Mouse (Mus musculus): ENCODE data around the gene Slc2a2. TPM values are rescaled to one million over a fixed set of nuclear protein-coding genes. Genes with fewer than 3 reads are reported as not detected.

Gene Slc2a2
- polyA plus RNA-seq, 1 experiment, result 1.8 TPM

DNA sequence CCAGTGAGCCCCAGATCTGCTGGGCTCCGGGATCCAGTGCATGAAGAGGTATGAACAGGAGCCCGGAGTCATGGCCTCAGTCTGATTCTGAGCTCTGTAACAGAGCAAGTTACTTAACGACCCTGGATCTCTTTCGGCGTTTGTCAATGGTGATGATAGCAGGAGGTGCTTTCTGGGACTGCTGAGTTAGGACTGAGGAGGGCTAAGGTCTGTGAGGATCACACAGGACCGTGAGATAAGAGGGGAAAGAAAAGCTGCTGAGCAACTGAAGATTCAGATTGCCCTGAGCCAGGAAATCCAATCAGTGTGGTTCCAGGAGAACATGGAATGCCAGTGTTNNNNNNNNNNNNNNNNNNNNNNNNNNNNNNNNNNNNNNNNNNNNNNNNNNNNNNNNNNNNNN, 42.6 kb downstream of the Slc2a2 start:
- no peak overlapping the region for H3K4me3 ChIP-seq (replicated peaks; ENCODE audit: control insufficient read depth, low read depth, low read length)
- WGBS, result 76% methylated on average over 6 of the region's 6 CpGs
- no peaks in the 10 kb centered on the region for H3K4me1 ChIP-seq (ENCODE audit: control insufficient read depth, insufficient read depth, low read length)
- no peak overlapping the region for H3K27ac ChIP-seq (ENCODE audit: control insufficient read depth, insufficient read depth, low read depth, low read length, poor library complexity)
- TF ChIP-seq POLR2A (IDR thresholded peaks at IDR 0.05; ENCODE audit: borderline replicate concordance, control insufficient read depth, low read depth, low read length), result no peak
- no peak for TF ChIP-seq CTCF (IDR thresholded peaks at IDR 0.05; ENCODE audit: control insufficient read depth, insufficient read depth, low read length)

GRCm38 (mm10) chr3:28743251-28743650, 45.5 kb downstream of the Slc2a2 start:
- no peak overlapping the region for H3K27ac ChIP-seq (ENCODE audit: control insufficient read depth, insufficient read depth, low read depth, low read length, poor library complexity)
- no peaks in the 10 kb centered on the region for H3K4me1 ChIP-seq (ENCODE audit: control insufficient read depth, insufficient read depth, low read length)
- no peak for TF ChIP-seq POLR2A (IDR thresholded peaks at IDR 0.05; ENCODE audit: borderline replicate concordance, control insufficient read depth, low read depth, low read length)
- TF ChIP-seq CTCF (IDR thresholded peaks at IDR 0.05; ENCODE audit: control insufficient read depth, insufficient read depth, low read length), result no peak
- 63% methylated on average over 8 of the region's 8 CpGs for WGBS
- H3K4me3 ChIP-seq (replicated peaks; ENCODE audit: control insufficient read depth, low read depth, low read length), result no peak overlapping the region

- no peak overlapping the region for H3K27ac ChIP-seq (ENCODE audit: control insufficient read depth, insufficient read depth, low read depth, low read length, poor library complexity)
- H3K4me1 ChIP-seq (ENCODE audit: control insufficient read depth, insufficient read depth, low read length), result no peaks in the 10 kb centered on the region
- H3K4me3 ChIP-seq (replicated peaks; ENCODE audit: control insufficient read depth, low read depth, low read length), result no peak overlapping the region
- TF ChIP-seq CTCF (IDR thresholded peaks at IDR 0.05; ENCODE audit: control insufficient read depth, insufficient read depth, low read length), result peak; percentile 85
- no peak for TF ChIP-seq POLR2A (IDR thresholded peaks at IDR 0.05; ENCODE audit: borderline replicate concordance, control insufficient read depth, low read depth, low read length)
- 37% methylated on average over 7 of the region's 7 CpGs for WGBS
Observed at GRCm38 (mm10) chr3:28745835-28746483, 48.3 kb downstream of the Slc2a2 start.

DNA sequence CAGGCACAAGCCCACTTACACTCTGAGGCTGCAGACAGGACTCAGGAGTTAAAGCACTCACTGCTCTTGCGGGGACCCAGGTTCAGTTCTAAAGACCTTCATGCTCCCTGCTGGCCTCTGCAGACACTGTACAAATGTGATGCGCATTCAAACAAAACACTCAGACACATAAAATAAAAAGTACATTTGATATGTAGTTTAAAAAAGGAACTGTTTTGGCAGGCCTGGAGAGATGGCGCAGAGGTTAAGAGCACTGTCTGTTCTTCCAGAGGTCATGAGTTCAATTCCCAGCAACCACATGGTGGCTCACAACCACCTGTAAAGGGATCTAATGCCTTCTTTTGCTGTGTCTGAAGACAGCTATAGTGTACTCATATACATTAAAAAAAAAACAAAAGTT, 50.4 kb downstream of the Slc2a2 start:
- TF ChIP-seq CTCF (IDR thresholded peaks at IDR 0.05; ENCODE audit: control insufficient read depth, insufficient read depth, low read length) (no peak), POLR2A (IDR thresholded peaks at IDR 0.05; ENCODE audit: borderline replicate concordance, control insufficient read depth, low read depth, low read length) (no peak)
- WGBS, result 88% methylated on average over 3 of the region's 3 CpGs

DNA sequence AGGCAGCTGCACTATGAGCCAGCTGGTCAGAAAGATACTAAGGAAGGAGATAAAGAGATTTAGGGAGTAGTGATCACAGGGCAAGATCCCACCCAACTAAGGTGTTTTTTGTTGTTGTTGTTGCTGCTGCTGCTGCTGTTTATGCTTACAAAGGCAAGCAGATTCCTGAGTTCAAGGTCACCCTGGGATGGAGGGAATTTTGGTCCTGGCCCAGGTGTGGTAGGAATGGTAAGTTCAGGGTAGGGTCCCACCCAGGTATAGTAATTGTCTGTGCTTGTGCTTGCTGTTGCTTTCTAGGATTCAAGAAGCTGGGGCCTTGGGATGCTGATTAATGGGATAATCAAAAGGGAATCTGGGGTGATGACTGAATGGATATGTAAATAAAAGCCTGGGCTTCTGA, 51.3 kb downstream of the Slc2a2 start:
- TF ChIP-seq CTCF (IDR thresholded peaks at IDR 0.05; ENCODE audit: control insufficient read depth, insufficient read depth, low read length) (no peak), POLR2A (IDR thresholded peaks at IDR 0.05; ENCODE audit: borderline replicate concordance, control insufficient read depth, low read depth, low read length) (no peak)
- no peaks in the 10 kb centered on the region for H3K4me1 ChIP-seq (ENCODE audit: control insufficient read depth, insufficient read depth, low read length)
- no peak overlapping the region for H3K27ac ChIP-seq (ENCODE audit: control insufficient read depth, insufficient read depth, low read depth, low read length, poor library complexity)
- no peak overlapping the region for H3K4me3 ChIP-seq (replicated peaks; ENCODE audit: control insufficient read depth, low read depth, low read length)

More for the DNA sequence above, 50.4 kb downstream of the Slc2a2 start:
- Histone ChIP-seq H3K27ac (ENCODE audit: control insufficient read depth, insufficient read depth, low read depth, low read length, poor library complexity) (no peak overlapping the region), H3K4me1 (ENCODE audit: control insufficient read depth, insufficient read depth, low read length) (no peaks in the 10 kb centered on the region), H3K4me3 (replicated peaks; ENCODE audit: control insufficient read depth, low read depth, low read length) (no peak overlapping the region)

- Histone ChIP-seq H3K4me1 (ENCODE audit: control insufficient read depth, insufficient read depth, low read length) (no peaks in the 10 kb centered on the region), H3K4me3 (replicated peaks; ENCODE audit: control insufficient read depth, low read depth, low read length) (no peak overlapping the region), H3K27ac (ENCODE audit: control insufficient read depth, insufficient read depth, low read depth, low read length, poor library complexity) (no peak overlapping the region)
- 77% methylated on average over 7 of the region's 7 CpGs for WGBS
- TF ChIP-seq CTCF (IDR thresholded peaks at IDR 0.05; ENCODE audit: control insufficient read depth, insufficient read depth, low read length) (no peak), POLR2A (IDR thresholded peaks at IDR 0.05; ENCODE audit: borderline replicate concordance, control insufficient read depth, low read depth, low read length) (no peak)
Observed at GRCm38 (mm10) chr3:28755477-28755876, 57.8 kb downstream of the Slc2a2 start.

- H3K27ac ChIP-seq (ENCODE audit: control insufficient read depth, insufficient read depth, low read depth, low read length, poor library complexity), result no peak overlapping the region
- no peak overlapping the region for H3K4me3 ChIP-seq (replicated peaks; ENCODE audit: control insufficient read depth, low read depth, low read length)
- TF ChIP-seq POLR2A (IDR thresholded peaks at IDR 0.05; ENCODE audit: borderline replicate concordance, control insufficient read depth, low read depth, low read length), result no peak
- TF ChIP-seq CTCF (IDR thresholded peaks at IDR 0.05; ENCODE audit: control insufficient read depth, insufficient read depth, low read length), result no peak
- WGBS, result 83% methylated on average over 8 of the region's 8 CpGs
- H3K4me1 ChIP-seq (ENCODE audit: control insufficient read depth, insufficient read depth, low read length), result no peaks in the 10 kb centered on the region
Observed at GRCm38 (mm10) chr3:28761225-28761789, 63.6 kb downstream of the Slc2a2 start.

DNA sequence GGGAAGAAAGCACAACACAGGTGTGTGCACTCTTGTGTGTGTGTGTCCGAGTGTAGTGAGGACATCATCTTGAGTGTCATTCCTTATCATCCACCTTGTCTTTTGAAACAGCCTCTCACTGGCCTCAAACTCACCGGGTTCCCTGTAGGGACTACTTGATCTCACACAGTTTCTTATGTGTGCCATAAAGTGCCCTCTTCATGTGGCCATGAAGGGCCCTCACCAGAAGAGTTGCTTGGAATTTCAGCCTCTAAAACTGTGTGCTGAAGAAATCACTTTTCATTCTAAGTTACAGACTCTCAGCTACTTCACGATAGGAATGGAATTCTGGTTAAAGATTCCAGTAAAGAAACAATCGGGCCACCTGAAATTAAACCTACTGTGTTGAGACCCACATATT, 69.2 kb downstream of the Slc2a2 start:
- 75% methylated on average over 4 of the region's 4 CpGs for WGBS

More for the DNA sequence above, 69.2 kb downstream of the Slc2a2 start:
- no peak overlapping the region for H3K27ac ChIP-seq (ENCODE audit: control insufficient read depth, insufficient read depth, low read depth, low read length, poor library complexity)
- H3K4me1 ChIP-seq (ENCODE audit: control insufficient read depth, insufficient read depth, low read length), result no peaks in the 10 kb centered on the region
- no peak for TF ChIP-seq POLR2A (IDR thresholded peaks at IDR 0.05; ENCODE audit: borderline replicate concordance, control insufficient read depth, low read depth, low read length)
- no peak for TF ChIP-seq CTCF (IDR thresholded peaks at IDR 0.05; ENCODE audit: control insufficient read depth, insufficient read depth, low read length)
- no peak overlapping the region for H3K4me3 ChIP-seq (replicated peaks; ENCODE audit: control insufficient read depth, low read depth, low read length)
